Mouse (Mus musculus) spleen, adult 18-20 months (tissue): ENCODE results near the gene Gm21627.
"Not testable (repeated sequence)": the region's sequence is repeated elsewhere in the genome, so short reads cannot be mapped to it uniquely, and the experiment has no call there.

Source experiments
- DNase-seq, 2 experiments: peaks; one replicate each; pipeline ENCODE4 v3.0.0; 2022; ENCODE audit warnings: mixed read lengths in 2 of 2

The Gm21627 gene

DNA sequence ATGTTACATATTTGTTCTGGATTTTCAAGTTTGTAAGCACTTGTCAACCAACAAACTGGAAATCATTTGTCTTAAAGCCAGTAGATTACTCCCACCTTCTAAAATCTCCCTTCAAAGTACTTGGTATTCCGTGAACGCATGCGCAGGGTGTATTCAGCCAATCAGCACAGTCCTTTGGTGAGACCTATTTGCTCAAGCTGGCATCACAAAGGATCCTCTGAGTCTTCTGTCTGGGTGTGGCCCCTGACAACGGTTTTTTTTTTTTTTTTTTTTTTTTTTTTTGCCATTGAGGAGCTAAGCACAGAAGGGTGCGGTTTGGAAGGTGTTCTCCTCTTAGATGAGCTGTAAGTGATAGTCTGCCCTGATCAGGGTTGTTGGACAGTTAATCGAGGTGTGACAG, at the start of gene Gm21627:
TSS of gene Gm21627 (plus strand) at position 301 of the 400 bp plus-strand sequence.
- not testable (repeated sequence) for DNase-seq
